Mouse (Mus musculus): Measurements from ENCODE around the gene Nudt2.
"Not testable (repeated sequence)": the region's sequence is repeated elsewhere in the genome, so short reads cannot be mapped to it uniquely, and the experiment has no call there.

Gene Nudt2

DNA sequence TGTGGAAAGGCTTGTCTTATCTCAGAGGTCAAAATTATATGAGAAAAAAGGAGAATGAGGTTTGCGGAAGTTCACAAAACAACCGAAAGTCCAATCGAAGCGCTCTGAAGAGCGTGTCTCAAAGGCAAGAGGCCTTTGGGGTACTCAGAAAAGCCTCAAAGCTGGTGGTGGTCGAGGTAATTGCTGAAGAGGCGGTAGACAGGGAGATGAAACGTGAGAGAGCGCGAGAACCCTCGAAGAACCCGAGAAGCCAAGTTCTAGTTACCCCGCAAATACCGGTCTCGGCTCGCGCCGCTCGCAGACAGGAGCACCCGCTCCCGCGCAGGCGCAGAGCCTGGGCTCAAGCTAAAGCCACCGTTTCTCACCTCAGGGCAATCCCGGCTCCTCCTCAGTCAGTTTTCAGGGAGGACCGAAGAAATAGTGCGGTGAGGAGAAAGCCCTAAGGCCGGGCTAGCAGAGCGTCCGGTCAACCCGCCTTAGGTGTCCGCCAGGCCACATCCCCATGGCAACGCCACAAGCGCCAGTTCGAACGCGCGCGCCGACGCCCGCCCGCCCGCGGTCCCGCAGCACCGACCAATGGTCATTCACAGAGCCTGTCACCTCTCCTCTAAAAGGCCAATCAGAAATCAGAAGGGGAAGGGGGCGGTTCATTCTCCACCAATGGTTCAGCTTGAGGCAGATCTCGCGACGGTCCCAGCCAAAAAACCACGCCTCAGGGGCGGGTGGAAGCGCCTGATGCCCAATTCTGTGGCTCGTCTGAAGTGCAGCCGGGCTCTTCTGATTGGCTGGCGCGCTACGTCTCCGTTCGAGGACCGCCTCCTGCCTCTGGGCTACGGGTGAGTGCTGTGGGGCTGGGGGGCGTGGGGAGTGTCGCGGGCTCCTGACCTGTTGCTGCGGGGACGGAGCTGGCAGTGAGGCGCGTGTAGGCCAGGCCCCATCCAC is at the start of gene Nudt2, which contains the start of gene Kif24:
TSS of gene Nudt2 (plus strand) at position 807 of the 942 bp plus-strand sequence.
TSS of gene Kif24 (minus strand) at position 543 of the 942 bp plus-strand sequence.
- DNase-seq: peak; percentile 97

DNA sequence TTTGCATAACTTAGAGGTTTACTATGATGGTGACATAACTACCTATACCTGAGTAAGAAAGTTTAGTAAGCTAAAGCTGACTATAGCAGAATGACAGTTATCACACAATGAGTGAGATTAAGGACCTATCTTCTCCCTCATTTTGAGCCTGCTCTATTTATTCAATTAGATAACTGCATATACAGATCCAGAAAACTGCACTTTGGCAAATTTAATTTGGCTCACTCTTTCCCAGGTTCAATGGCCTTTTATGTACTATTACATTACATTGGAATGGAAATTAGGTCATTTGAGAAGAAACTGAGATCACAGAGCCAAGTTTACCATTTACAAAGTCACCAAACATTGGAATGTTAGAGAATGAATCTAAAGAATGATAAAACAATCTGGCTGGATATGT is 48.0 kb upstream of the Nudt2 start:
- no peak for DNase-seq

DNA sequence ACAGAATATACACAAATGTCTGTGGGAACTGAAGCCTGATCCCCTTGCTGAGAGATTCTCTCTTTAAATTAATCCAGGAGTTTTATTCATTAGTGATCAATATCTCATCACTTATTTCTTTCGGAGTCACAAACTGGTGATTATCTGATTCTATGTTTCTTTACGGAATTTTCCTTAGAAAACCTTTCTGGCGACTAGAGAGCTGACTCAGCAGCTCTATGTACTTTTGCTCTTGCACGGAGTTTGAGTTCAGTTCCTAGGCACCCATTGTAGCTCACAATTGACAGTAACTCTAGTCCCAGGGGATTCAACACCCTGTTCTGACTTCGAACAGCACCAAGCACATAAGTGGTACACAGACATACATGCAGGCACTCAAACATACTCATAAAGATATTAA is 26.0 kb upstream of the Nudt2 start:
- no peak for DNase-seq

DNA sequence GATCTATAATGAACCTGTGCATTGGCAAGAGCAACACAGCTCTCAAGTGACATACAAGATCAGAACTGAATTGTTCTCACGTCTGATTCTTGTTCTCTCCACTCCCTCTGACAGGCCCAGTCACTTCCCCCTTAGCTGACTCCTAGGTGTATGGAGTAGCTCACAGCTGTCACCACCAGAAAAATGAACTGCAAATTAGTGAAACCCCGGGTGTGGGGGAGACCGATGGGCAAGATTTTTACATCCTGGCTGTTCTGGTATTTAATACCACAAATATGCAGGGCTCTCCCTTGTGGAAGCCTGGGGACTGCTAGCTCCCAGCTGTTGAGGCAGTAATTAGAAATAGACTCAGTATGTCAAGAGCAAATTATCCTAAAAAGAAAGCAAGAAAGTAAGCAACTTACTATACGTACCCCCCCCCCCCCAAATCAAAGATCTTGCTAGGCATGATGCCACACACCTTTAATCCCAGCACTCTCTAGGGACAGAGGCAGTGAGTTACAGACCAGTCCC is 22.1 kb upstream of the Nudt2 start:
- DNase-seq: no peak

DNA sequence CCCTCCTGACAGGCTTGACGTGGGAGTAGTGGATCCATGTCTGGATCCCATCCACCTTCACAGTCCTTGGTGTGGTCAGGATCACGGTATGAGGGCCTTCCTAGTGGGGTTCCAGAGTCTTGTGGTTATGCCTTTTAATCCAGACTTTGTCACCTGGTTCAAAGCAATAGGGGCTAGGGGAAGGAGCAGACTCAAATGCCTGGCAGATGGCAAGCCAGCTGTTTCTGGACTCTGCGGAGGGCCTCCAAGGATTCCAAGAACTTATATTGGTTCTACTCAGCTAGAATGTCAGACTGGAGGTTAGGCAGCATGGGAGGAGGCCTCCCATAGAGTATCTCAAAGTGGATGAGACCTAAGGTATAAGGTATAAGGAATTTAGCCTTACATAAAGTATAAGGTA is 17.4 kb upstream of the Nudt2 start:
- DNase-seq: no peak

DNA sequence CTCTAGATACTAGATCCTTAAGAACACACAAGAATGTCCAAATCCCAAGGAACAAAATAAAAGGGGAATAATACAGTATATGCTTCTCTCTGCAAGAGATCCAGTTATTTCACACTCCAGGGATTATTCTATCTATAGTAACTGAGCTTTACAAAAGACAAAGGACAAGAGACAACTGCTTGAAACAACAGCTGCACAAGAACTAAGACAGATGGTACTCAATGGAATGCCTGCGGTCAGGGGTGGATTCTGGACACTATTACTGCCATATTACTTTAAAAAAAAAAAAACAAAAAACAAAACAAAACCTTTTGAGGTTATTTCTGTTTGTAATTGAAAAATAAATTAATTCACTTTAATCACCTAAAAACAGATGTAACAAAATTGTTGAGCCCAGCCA is 4.3 kb upstream of the Nudt2 start:
- DNase-seq: no peak

DNA sequence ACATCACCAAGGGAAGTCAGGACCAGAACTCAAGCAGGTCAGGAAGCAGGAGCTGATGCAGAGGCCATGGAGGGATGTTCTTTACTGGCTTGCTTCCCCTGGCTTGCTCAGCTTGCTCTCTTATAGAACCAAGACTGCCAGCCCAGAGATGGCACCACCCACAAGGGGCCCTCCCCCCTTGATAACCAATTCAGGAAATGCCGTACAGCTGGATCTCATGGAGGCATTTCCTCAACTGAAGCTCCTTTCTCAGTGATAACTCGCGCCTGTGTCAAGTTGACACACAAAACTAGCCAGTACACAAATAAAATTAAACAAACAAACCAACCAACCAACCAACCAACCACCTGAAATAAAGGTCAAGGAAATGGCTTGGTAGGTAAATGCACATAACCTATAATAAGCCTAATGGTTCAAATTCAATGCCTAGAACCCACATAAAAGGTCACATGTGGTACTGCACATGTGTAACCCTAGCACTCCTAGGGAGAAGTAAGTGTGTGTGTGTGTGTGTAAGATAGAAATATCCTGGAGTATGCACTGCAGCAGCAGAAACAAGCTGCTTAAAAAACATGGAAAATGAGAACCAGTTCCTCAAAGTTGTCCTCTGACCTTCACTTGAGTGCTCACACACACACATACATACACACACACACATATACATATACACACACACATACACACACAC is 1.8 kb upstream of the Nudt2 start:
- DNase-seq: not testable (repeated sequence)

DNA sequence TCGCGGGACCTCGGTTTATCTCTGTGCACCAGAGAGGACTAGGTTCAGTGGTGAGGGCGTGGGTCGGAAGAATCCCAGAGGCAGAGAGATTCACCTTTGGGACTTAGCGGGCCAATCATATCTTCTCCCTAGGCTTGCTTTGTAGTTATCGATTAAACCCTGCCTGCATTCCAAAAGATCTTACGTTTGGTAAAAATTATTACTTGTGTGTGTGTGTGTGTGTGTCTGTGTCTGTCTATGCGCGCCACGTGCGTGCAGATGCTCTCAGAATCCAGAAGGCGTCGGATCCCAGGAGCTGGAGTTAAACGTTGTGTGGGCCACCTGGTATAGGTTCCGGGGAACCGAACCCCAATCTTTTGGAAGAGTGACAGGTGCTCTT is 325 bp downstream of the Nudt2 start:
- DNase-seq: no peak

DNA sequence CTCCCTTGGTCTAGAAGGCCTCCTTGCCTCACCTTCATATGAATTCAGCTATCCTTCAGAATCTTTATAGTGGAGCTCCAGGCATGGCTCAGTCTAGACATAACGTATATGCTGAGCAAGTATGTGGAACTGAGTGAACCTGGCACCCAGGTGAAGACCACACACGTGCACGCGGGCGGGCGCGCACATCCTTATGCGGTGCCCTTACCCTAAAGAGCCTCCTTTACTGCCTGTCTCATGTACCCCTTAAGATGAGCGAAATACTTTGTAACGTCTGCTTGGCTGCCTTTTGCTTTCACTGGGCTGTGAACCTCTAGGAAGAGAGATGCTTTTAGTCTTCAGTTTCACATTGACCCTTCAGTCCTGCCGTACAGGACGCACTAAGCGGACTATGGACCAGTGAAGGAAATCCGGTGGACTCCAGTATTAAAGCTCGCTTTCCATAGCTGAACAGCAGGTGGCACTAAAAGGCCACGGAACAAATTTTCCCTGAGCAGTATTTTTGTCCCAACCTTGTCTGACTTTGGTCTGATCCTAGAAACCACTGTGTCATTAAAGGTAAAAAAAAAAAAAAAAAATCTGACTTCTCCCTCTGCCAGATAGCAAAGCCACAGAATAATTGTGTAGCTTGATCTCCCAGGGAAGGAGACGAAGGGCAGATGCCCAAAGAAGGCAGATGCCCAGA is 3.6 kb downstream of the Nudt2 start:
- DNase-seq: peak; percentile 75 to 80

DNA sequence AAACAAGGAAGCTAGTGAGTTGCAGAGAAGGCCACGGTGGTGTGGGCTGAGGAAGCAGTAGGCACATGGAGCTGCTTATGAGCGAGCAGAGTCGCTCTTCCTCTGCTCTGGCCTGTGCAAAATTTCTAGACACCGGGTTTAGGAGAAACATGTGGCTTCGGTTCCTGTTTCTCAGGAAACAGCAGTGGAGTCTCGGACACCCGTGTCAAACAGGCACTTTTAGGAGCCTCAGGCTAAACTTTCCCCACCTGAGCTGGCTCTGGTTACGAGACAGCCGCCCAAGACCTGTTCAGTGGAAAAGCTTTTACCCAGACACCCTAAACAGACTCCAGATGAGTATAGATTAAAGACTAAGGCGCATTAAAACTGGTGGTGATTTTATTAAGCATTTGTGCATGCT is 4.2 kb downstream of the Nudt2 start:
- no peak for DNase-seq

DNA sequence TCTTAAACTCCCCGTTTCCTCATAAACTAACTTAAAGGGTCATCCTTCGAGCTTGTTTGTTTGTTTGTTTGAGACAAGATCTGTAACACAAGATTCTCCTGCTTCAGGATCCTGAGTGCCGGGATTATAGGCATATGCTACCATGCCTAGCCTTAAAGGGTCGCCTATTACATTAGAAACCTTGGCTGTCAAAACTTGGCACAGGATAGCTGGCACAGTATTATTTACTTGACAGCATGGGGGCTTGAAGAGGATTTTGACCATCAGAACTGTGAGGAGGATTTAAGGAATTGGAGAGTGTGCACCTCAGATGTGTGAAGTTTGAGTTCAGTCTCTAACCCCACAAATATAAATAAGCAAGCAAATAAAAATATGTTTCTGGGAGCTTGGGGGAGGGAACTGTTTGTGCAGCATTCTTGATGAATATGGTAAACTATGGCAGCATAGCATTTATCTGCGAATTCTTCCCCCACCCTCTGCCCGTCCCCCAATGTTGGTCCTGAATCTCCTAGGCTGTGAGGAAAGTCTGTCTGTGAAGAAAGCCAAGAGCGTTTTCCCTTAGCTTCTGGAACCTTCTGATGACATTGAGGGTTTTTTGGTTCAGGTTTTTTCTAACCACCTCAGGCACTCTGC is 5.2 kb downstream of the Nudt2 start:
- DNase-seq: peak in 1 of 2 experiments; percentile 47

DNA sequence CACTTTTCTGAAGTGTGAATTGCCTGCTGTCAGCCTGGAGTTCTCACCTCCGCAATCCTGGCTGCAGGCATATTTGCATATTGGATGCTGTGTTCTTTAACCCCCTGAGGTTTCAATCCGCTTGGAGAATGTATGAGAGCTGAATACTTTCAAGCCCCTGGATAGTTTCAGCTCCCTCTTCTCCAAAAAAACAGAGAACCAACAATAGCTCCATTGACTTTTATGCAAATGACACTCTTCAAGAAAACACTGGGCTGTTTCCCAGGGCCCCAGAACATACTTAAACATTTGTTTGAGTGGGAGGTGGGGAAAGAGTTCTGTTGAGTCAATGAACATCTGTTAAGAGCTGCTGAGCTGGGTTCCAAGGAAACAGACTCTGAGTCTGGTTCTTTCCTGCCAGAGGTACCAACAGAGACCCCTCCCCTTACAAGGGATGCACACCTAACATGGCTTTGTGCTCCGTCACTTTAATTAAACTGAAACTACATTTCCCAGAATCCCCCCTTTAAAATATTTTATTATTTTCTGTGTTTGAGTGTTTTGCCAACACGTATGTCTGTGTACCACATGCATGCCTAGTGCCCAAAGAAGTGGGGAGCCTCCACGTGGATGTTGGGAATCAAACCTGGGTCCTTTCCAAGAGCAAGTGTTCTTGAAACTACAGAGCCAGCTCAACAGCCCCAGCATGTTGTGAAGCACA is 5.9 kb downstream of the Nudt2 start:
- peak in 1 of 2 experiments; percentile 28 for DNase-seq

DNA sequence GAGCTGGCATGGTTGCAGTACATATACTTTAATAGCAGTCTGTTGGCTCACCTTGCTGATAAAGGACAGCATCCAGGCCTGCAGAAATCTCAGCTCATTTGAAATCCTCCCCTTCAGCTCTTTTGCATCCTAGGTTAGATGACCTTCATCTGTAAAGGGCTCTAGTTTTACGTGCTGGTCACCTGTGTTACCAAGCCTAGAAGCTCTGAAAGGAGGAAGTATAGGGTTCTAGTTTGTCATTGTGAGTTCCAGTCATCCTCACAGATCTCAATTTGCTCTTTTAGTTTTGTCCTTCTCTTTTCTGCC is 6.4 kb downstream of the Nudt2 start:
- DNase-seq: no peak

DNA sequence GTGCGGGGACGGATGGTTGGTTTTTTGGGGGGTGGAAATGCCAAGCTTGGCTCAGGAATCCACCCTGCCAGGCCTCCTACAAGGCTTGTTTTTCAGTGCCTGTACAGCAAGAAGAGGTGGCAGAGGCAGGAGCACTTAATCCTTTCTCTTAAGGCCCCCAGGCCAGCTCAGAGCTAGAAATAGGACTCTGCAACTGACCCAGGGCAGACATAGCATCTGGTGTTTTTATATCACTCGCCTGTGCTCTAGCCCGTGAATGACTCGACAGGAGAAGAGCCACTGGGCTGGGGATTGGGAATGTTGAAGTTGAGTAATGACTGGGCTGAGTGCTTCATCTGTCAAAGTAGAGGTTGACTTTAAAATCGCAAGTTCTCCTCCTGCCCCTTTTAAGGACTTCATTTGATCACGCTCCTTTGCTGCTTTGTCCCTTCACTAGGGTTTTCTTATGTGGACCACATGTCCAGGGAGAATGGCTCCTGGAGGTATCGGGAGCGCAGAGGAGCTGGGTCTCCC is 12.8 kb downstream of the Nudt2 start:
- no peak for DNase-seq

DNA sequence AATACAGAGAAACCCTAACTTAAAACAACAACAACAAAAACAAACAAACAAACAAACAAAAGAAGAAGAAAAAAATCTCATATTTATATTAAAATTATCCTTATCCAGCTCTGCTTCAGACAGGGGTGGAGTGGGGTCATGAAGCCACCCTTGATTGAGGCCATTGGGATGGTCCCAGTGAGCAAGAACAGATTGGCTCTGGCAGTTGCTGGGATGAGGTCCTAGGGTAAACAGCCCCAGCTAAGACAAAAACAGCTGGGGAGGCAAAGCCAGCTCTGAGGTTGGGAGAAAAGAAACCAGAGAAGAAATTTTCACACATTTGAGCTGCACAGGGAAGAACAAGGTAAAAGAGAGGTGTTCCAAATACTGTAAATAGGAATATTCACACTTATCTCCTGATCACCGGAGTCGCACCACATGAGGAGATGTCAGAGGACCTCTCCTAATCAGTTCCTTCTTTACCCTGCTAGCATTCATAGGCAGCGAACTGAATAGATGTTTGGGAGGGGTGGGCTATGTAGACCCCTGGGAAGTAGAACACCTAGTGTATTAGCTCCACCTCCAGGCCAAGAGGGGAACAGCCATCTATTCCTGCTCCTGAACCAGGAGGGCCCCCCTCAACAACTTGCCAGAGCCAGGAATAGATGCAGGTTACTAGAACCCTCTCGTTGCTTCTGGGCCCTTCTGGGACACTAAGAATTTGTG is 14.0 kb downstream of the Nudt2 start:
- no peak for DNase-seq

DNA sequence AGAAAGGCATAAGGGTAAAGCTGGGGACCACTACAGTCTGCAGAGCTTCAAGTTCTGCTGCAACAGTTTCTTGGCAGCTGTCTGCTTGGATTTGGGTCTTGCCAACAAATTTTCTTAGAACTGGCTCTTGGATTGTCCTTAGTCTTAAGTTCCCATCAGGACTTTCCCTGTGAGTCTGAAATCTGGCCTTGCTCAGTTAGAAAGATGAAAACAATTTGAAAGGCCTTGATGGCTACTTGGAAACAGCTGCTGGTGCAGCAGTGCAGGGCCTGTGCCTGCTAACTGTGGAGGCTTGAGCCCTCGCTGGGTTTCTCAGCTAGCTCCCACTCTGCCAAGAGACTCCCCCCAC is 14.5 kb downstream of the Nudt2 start:
- DNase-seq: no peak

DNA sequence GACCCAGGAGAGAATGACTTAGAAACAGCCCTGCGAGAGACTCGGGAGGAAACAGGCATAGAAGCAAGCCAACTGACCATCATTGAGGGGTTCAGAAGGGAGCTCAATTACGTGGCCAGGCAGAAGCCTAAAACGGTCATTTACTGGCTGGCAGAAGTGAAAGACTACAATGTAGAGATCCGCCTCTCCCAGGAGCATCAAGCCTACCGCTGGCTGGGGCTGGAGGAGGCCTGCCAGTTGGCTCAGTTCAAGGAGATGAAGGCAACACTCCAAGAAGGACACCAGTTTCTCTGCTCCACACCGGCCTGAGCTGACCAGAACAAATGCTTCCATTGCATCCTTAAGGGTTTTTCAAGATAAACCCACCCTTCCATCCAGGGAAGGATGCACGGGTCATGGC is 15.3 kb downstream of the Nudt2 start:
- peak; percentile 44 to 48 for DNase-seq

DNA sequence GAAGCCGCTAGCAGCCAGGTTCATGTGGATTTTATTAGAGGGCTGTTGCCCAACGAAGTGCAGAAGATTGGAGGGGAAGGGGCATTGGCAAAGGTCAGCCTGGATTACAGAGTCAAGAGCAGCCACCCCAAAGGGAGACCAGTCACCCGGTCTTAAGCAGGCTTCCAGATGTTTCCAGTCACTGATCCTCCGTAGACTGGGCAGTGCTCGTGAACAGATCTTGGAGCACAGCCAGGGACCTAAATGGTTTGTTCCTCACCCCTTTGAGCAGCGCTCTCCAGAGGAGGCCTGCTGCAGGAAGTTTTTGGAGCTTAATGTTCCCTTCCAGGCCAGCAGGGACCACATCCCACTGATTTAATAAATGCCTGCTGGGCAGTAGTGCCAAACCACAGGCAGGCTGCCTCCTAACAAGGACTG is 16.7 kb downstream of the Nudt2 start:
- no peak for DNase-seq

DNA sequence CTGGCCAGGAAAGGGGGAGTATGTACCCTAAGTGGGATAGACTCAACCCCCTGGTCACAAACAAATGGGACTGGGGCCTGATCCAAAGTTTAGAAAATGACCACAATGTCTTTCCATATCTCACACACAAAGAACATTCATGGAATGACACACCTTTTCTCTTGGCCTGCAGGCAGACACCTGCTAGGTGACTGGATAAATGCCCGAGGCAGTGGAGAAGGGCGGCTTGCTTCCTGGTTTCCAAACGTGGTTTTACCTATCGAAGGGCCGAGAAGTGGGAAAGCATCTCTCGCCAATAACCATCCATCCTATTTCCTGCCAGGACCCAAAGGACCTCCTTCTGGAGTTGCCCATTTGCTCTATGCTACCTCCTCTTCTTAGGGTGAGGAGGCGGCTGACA is 28.0 kb downstream of the Nudt2 start:
- peak; percentile 53 to 61 for DNase-seq

DNA sequence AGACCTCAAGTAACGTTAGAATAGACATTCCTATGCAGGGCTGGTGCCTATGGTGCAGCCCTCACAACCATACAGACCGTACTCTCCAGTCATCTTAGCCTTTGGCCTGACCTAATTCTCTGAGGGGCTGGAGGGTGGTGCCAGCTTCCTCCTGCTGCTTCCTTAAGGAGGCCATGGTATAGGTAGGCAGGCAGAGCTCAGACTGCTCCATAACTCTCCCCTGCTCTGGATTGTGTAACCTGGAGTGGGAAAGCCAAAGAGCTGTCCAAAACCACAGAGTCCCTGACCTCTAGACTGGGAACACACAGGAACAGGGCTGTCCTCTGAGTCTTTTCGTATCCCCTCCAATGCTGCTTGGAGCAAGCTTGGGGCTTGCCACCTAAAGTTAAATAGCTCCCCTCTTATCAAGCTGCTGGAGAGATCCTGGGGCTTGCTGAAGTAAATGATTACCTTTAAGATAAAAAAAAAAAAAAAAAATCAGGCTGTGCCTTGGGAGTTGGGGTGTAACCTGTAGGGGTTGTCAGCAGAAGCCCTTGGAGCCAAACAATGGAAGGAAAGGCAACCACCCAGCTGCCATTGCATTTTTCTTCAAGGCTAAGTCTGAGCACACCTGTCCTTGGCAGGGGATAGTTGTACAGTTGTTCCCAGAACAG is 28.6 kb downstream of the Nudt2 start:
- no peak for DNase-seq

DNA sequence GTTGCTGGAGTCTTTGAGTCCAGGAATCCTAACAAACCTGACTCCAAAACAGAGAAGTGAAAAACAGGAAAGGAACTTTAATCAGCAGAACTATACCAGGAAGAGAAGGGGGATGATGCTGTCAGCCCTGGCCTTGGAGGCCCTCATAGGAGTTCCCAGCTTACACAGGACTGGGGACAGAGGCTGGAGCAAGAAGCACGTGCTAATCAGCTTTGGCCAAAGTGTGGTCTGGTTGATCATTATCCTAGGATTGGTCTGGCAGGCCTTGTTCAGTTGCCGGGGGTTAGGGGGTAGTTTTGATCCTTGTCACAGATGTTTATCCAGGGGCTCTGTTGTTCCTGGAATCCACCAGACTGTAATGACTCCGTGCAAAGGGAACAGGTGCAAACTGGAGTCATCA is 29.4 kb downstream of the Nudt2 start:
- DNase-seq: no peak
